Mouse (Mus musculus) testis, postnatal 14 days (tissue): ENCODE measurements around the gene Rab4b.

Source experiments
- DNase-seq: peaks from one replicate; pipeline ENCODE4 v3.0.0; 2021; ENCODE audit warnings: low spot score

Rab4b gene

DNA sequence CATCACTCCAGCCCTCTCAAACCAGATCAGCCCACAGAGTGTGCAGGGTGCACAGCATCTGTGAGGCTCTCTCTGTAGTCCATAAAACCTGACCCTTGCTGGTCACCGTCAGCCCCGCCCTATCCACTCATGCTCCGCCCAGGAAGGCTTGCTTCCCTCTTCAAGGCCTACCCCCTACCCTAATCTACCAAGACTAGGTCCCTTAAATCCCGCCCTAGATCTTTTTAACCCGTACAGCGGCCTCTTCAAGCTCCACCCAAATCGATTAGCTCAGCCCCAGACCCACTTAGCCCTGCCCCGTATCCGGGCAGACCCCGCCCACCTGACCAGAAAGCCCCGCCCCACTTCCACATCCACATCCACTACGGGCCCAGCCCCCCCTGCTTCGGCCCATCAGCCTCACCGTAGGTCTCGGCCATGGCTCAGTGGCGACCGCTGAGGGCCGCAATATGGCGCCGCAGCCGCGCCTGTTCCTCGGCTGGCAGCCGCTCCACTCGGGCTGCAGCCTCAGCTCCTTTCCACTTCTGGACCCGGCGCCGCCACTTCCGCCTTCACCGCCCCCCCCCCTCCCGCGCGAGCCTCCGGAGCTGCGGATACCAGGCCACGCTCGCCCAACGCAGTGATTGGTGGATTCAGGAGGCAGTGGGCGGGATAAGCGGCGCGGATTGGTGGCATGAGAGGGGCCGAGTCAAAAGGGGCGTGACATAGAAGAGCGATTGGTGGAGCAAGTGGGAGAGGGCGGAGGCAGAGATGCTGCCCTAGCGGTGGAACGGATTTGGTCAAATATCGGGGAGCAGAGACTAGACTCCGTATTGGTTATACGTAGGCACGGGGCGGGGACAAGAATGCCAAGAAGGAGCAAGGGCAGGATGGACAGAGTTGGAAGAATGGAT, at the start of gene Rab4b:
TSS of gene Rab4b (minus strand) at position 573 of the 893 bp plus-strand sequence.
- peak; percentile 99 for DNase-seq

DNA sequence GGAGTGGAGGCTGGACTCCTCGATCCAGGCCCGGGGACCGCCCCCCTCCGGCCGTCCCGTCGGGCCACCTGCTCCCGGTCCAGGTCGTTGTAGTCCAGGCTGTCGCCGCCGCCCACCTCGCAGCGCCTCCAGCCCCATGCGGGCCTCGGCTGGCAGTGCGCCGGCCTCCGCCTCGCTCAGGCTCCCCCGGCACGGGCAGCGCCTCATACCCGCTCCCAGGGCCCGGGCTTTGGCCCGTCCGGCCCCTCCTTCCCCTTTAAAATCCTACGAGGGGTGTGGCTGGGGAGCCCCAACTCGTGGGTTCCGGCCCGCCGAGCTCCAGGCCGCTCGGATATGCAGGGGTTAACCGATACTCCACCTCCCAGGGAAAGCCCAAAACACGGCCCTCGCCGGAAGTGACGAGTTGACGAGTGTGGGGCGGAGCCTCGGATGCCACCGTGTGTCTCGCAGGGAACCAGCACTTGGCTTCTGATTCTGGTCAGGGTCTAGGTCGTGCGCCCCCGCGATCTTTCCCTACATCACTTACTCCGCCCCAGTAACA, 49.7 kb upstream of the Rab4b start, which contains the start of gene Itpkc:
TSS of gene Itpkc (minus strand) at position 381 of the 541 bp plus-strand sequence.
- peak; percentile 90 for DNase-seq

DNA sequence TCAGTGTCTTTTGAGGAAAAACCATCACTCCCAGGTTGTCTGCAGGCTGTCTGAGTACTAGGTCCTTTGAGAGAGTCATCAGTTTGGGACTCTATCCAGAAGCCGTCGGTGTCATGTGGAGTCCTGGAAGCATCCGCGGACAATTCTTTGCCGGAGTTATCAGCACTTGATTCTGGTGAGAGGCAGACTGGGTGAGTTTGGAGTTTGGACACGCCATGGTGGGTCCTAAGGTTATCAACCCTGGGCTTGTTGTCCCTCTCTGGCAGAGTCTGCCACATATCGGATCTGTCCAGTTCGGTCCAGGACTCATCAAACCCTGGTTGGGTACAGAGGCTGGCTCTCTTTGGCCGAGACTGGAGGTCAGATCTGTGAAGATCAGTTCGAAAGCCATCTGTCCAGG, 49.0 kb upstream of the Rab4b start:
- peak; percentile 15 for DNase-seq

DNA sequence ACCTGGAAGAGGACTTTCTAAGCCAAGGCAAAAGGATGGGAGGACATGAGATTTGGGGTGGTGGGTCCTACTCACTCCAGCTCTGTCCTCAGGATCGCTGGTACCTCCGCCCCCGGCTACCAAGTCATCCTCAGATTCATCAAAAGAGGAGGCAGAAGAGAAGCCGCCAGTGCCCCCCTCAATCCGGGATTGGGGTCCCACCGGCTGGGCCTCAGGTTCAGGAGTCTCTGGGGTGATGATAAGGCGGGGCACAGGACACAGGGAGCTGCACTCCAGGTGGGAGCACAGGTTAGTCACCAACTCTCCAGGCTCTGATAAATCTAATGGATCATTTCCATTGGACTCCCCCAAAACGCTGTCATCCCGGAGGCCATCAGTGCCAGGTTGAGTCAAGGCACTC, 48.6 kb upstream of the Rab4b start:
- DNase-seq, result no peak

DNA sequence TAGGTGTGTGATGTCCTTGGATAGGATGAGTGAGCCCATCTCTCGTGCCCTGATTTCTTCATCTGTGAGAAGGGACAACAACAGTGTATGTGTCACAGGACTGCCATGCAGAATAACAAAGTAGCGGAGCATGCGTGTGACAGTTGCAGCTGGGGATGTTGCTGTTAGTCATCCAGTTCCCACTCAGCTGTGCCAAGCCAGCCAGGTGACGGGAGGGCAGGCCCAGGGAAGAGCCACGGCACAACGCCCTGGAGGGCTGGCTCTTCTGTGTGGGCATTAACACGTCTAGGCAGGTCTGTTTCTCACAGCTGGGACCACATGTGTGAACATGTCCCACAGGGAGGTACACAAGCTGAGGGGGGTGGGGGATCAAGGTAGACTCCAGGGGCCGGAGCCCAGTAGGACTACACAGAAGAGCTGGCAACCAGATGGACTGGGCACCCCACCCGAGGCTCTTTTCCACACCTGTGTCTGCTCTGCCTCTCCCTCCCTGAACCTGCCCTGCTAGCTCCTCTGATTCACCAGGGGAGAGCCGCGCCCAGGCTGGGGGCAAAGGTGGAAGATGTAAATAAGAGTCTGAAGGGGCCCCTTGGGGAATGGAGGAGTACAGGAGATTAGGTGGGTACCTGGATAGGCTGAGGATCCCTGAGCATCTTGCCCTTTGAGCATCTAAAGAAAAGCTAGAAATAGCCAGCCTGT, 46.3 kb upstream of the Rab4b start:
- no peak for DNase-seq

DNA sequence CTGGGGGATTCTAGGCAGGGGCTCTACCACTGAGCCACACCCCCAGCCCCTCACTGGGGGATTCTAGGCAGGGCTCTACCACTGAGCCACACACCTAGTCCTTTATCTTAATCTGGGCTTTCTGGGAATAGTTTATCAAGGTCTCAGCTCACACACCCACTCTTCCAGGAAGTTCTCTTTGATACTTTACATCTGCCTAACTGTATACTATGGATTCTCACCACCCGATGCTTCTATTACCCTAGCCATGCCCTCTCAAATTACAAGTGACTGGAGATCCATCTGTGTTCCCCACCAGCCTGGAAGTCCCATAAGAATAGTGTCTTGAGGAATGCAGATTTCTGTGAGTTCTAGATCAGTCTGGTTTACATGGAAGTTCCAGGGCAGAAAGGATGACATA, 43.8 kb upstream of the Rab4b start:
- DNase-seq, result no peak

DNA sequence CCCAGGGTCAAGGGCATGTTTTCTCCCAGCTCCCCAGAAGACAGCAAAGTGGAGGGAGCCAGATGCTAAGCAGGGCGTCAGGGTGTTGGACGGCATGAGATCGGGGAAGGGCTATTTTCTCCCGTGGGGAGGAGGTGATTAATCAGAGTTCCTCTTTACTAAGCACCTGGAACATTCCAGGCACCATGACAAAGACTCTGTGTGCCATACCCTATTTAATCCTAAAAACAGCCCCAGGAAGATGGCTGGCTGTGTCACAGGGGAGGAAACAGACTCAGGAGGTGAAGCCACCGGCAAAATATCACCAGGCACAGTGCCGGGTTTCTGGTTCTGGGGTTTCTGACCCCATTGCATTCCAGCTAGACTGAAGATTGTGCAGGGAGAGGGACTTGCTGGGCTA, 43.2 kb upstream of the Rab4b start:
- DNase-seq, result no peak

DNA sequence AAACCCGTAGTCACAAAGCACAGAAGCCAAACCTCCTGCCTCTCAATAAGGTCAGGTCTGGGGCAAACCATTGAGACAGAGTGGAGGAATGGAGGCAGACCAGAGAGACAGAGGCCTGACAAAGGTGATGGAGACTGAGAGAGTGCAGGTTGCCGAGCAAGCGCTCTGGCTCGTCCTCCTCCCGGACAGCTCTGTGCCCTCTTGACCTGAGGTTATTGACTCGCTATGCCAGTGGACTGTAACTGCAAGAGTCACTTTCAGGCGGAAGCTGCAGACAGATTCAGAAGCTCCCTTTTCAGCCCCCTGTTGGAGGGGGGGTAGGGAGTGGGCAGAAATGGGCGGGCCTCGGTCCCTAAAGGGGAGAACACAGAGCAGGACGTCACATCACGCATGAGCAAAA, 41.2 kb upstream of the Rab4b start:
- no peak for DNase-seq

DNA sequence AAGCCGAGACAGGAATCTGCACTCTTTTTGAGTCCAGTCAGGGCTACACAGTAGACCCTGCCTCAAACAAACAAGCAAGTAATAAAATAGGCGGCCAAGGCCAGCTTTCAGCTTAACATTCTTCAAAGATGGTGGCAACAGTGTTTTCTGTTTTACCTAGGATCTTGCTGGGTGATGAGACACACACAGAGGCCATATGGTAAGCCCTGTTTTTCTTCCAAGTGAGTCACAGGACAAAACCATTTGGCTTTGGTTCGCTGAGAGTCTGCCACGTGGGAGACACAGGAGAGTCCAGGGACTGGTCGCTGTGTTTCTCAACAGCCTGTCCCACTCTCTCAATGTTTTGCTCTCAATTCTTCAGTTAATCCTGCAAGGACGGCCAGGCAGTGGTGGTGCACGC, 39.9 kb upstream of the Rab4b start:
- no peak for DNase-seq

DNA sequence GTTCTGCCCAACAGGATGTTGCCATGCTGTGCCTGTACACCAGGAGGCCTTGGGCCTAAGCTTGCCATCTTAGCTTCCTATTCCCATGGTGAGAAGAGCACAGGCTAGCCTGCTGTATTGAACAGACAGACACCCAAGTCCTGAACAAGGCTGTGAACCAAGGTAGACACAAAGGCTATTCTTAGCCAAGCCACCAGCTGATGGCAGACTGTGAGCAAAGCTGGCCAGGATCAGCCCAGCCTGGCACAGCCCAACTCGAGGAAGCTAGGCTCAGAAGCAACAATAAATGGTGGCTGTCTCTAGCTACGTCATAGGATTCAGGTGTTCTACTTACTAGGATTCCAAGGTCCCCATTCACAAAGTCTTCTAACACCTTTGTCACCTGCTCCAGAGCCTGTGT, 33.9 kb upstream of the Rab4b start:
- no peak for DNase-seq

DNA sequence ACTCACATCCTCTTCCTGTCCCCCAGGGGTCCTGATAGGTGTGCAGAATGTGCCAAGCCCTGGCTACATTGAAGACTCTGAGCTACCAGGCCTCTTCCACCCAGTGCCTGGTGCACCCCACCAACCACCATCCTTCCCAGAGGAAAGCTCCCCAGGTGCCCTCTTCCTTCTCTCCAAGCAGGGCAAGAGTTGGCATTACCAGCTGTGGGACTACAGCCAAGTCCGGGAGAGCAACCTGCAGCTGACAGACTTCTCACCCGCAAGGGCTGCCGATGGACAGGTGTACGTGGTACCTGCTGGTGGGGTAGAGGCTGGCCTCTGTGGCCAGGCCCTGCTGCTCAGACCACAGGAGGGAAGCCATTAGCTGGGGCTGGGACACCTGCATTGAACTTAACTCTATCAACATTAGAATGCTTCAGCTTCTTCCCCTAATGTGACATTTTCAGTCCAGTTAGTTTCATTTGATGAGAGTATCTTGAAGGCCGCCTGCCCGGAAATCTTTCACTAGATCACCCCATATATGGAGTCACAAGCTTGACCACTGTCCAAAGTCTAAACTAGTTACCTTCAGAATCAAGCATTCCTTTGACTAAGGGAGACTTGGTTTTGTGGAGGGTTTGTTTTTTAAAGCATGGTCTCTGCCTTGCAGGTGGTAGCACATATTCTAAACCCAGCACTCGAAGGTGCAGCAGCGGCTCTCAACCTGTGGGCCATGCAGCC, 25.2 kb upstream of the Rab4b start:
- no peak for DNase-seq

DNA sequence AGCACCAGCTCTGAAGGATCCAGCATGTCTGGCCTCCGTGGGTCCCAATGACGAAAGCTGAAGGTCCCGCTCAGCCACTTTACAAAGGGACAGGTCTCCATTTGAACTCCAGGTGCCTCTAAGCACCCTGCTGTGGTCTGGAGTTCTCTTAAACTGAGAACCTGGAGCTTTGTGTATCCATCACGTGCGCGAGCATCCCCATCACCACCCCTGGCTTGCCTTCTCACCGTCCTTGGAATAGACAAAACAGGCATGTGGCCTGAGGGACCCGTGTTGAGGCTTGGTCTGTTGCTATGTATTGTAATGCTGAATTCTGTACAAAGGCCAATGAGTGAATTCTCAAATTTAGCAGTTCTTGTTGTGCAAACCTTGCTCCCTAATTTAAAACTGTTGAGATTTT, 20.1 kb upstream of the Rab4b start:
- DNase-seq, result no peak

DNA sequence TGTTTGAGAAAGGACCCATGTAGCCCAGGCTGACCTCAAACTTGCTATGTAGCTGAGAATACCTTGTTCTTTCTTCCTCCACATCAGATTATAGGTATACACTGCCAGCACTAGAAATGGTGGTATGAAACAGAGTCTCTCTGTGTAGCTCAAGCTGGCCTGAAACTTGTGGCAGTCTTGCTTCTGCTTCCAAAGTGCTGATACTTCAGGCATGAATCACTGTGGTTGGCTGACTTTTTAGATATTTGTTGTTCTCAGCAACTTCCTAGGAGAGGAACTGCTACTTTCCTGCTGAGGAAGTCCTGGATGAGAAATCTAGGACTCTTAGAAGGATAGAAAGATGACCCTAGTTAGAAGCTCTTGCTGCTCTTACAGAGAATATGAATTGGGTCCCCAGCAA, 19.7 kb upstream of the Rab4b start:
- no peak for DNase-seq

DNA sequence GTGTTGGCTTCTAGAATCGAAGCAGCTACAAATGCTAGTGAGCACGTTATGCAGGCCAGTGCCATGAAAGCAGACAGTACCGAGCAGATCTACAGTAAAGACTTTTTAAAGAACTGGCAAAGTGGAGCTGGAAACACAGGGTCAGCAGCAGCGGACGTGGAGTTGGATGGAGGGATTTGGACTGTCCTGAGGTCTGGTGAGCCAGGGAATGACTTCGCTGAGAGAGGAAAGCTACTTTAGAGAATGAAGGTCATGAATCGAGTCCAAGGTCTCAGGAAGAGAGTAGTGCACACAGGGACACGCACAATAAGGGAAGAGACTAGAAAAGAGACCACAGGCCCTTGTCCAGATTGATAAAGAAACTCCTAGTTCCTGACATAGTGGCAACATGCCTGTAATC, 18.9 kb upstream of the Rab4b start:
- peak; percentile 38 for DNase-seq

DNA sequence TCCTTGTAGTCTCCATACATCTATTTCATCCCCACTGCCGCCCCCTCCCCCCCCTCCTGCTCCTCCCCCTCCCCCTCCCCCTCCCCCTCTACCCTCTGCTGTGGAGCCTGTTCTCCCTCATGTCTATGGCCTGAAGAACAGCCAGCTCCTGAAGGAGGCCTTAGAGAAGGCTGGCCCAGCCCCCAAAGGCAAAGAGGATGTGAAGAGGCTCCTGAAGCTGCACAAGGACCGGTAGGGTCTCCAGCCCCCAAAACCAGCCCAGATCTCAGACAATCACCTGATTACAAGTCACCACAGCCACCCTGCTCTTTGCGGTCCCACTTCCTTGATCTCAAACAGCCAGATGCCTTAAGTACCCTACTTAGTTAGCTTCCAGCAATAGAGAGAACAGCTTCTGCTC, 18.4 kb upstream of the Rab4b start:
- no peak for DNase-seq

DNA sequence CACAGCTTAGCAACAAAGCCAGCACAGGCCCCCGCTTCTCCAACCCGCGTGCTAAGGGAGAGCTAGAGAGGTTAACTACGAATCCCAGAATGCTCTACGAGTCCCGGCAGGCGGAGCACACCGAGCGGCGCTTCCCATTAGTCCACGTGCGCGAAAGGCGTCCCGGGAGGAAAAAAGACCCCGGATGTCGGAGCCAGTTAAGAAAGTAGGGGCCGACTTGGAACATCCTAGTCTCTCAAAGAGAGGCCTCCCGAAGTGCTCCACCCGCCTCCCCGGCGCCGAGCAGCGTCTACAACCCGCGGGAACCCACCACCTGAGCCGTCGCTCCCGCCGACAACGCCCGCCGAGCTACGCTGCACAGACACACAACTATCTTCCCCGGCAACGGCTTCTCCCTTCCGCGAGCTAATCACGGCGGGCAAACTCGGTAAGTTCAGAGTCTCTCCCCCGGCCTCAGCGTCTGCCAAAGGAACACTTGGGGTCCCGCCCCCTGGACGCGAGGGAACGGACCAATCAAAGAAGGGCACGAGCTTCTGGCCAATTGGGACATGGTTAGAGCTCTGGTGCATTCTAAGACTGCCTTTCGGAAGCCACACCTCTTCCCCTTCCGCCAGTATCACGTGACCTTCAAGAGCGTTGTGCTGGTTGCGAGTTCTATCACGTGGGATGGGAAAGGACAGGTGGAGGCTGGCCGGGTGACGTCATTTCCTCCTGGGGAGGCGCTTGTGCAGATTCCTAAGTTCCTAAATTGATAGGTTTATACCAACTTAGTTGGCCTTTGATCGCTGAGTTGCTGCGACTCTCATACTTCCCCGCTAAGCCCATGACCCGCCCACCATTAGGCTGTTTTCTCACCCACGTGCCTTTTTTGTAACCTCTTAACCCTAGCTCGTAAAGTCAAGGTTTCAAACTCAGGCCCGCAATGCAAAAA, 17.2 kb upstream of the Rab4b start, which contains the start of the genes BC024978 and Snrpa:
TSS of gene BC024978 (plus strand) at position 101 of the 931 bp plus-strand sequence.
TSS of gene Snrpa (minus strand) at position 591 of the 931 bp plus-strand sequence.
- peak; percentile 98 for DNase-seq

DNA sequence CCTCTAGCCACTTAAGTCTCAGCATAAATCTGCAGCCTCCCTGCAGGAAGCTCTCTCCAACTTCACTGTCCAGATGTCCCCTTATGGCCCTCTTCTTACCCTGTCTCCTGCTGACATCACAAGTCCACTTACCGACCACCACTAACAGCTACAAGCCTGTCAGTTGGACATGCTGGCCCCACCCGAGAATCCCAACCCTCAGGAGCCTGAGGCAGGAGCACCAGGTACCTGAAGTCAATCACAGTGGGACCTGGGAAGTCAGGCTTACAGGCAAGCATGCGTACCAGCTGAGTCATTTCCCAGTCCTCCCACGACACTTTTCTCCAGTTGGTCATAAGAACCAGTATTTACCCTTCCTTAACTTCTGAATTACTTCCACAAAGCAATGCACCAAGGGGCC, 15.0 kb upstream of the Rab4b start:
- DNase-seq, result no peak

DNA sequence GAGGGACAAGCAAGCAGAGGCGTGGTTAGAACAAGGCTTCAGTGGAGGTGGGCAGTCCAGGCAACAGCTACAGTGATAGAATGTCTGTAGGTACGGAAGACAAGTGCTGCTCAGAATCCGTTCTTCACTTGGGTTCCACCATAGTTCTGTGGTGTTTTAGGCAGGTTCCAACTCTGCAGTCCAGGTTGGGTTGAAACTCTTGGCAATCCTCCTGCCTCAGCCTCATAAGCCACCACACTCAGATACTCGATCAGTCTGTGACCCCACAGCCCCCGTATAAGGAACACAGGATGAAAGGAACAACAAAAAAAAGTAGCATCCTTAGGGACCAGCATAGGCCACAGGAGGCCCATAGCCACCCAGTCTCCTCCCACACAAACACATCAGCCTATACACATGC, 13.7 kb upstream of the Rab4b start:
- DNase-seq, result no peak

DNA sequence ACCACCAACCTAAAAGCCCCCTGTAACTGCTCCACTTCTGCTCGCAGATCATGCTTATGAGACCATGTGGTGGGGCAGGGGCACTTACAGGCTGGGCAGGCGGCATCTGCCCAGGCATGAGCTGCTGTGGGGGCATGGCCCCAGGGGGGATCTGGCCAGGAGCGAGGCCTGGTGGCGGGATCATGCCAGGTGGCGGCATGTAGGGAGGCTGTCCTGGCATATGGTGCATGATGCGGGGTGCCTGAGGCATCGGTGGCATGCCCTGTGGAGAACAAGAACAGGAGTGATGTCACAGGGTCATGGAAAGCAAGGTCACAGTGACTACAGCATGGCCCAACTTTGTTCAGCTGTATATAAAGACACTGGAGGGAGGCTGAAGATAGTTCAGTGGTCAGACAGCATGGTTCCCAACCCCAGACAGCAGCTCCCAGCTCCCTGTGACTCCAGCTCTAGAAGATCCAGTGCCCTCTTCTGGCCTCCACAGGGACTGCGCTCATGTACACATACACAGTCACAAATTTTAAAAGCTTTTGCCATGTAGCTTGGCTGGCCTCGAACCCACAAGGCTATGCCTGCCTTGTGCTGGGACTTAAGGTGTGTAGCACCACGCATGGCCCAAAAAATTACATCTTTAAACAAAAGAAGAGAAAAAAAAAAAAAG, 10.7 kb upstream of the Rab4b start:
- no peak for DNase-seq

DNA sequence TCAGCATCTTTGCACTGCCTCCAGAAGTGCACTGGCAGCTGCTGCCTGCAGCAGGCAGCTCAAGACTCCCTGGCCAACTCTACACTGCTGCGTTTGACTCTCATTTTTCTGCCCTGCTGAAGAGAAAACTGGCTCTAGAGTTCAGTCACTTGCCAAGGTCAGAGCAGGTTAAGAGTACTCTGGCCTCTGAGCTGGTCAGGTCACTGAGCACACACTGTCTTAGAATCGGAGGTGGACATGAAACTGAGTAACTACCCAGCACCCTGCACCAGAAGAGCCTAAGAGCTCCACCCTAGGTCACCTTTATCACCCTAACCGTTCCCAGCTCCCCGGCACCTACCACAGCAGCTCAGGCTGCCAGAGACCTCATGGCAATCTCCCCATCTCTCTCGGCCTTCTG, 7.3 kb upstream of the Rab4b start:
- no peak for DNase-seq

DNA sequence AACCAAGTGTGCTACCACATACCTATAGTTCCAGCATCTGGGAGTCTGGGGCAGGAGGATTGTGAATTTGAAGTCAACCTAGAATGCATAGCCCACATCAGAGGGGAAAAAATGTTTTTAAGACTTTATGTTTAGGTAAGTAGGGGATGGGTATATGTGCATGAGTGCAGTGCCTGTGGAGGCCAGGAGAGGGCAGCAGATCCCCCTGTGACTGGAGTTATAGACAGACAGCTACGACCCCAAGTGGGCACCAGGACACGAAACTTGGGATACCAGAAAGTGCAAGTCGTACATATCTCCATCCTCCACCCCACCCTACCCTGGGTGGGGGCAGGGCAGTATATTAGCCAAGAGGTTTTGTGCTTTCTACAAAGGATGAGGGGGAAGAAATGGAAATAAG, 6.3 kb upstream of the Rab4b start:
- no peak for DNase-seq
